Mouse (Mus musculus): ENCODE measurements around the gene Mpzl2. TPM values are rescaled to one million over a fixed set of nuclear protein-coding genes. Genes with fewer than 3 reads are reported as not detected.

Mpzl2 gene
- polyA plus RNA-seq (2014; fragmentation: Illumina TruSeq; extraction: RNeasy Lipid Tissue Mini Kit (QIAGEN cat#74804); ENCODE audit: insufficient read depth, low read depth, low replicate concordance) = 1.9 TPM

DNA sequence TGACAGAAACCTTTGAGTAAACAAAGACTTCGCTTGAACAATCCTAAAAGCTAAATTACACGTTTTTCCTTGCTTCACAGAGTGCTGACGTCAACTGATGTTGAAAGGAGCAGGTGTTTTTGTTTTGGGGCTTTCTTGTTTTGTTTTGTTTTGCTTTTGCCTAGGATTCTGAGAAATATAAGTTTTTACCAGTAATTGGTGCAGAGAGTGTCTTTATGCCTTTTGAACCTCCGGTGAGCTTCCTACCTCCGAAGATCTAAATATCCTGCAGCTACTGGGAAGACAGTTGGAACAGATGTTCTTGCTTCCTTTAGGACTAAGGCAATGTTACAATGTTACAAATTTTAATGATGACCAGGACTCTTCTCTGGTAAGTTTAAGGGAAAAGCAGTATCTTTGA, at the start of gene Mpzl2:
TSS of gene Mpzl2 (plus strand) at position 301 of the 400 bp plus-strand sequence.

GRCm38 (mm10) chr9:45009180-45010078, 30.2 kb upstream of the Mpzl2 start, which contains the start of gene Cd3e:
Gene Cd3e, minus strand, starts transcription at chr9:45009627.

DNA sequence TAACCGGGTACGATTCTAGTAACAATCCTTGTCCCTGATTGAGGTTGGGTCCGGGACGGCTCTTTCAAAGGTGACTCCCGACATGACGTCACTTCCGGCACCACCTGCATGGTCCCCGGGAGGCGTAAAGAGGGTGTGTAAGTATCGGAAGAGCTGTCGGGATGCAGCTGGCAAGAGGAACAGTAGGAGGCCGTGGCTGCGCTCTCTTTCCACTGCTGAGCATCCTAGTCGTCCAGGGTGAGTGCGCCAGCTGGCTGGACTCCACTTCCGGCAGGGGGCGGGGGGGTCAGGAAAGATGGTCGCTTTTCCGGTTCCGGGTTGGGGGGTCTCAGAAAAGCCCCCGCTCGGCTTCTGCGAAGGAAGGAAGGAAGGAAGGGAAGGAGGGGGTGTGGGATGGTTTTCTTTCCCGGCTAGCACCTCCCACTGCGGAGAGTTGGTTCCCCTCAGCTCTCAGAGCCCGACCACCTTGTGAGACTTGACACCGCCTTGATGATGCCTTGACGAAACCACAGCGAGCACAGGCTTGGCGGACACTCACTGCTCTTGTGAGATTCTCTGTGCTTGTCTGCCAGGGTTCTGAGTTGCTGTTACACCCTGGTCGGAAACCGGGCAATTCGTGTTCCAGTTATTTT, 15.6 kb downstream of the Mpzl2 start, which contains the start of gene Mpzl3:
TSS of gene Mpzl3 (plus strand) at position 105 of the 632 bp plus-strand sequence.

DNA sequence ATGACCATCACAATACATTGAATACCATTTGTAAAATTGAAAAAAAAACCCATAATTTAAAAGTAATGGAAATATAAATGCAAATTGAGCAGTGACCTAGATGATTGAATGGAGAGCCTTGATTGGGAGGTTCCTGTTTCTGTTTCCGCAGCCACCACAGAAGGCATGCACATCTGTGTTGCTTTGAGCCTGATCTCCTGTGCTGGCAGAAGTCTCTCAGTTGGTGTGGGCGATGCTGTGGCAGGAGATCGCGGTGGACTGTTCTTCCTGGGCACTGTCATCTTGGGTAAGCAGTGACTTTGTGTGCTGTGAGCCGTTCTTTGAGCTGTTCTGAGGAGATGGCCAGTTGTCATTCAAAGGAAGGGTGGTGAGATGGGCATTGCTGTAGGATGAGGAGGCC, 39.4 kb downstream of the Mpzl2 start, which contains the start of gene Jaml:
TSS of gene Jaml (plus strand) at position 173 of the 400 bp plus-strand sequence.

Other genes starting within 250 kb of the Mpzl2 start
- 1.5 TPM for gene Tmem25, start 240.5 kb upstream of the Mpzl2 start, polyA plus RNA-seq (2014; fragmentation: Illumina TruSeq; extraction: RNeasy Lipid Tissue Mini Kit (QIAGEN cat#74804); ENCODE audit: insufficient read depth, low read depth, low replicate concordance)
- gene Ttc36, start 236.7 kb upstream of the Mpzl2 start, polyA plus RNA-seq (2014; fragmentation: Illumina TruSeq; extraction: RNeasy Lipid Tissue Mini Kit (QIAGEN cat#74804); ENCODE audit: insufficient read depth, low read depth, low replicate concordance) = 17.0 TPM
- 3.3 TPM for gene Kmt2a, start 158.5 kb upstream of the Mpzl2 start, polyA plus RNA-seq (2014; fragmentation: Illumina TruSeq; extraction: RNeasy Lipid Tissue Mini Kit (QIAGEN cat#74804); ENCODE audit: insufficient read depth, low read depth, low replicate concordance)
- 733 TPM for gene Atp5l, start 119.1 kb upstream of the Mpzl2 start, polyA plus RNA-seq (2014; fragmentation: Illumina TruSeq; extraction: RNeasy Lipid Tissue Mini Kit (QIAGEN cat#74804); ENCODE audit: insufficient read depth, low read depth, low replicate concordance)
- 10.6 TPM for gene Ube4a, start 74.2 kb upstream of the Mpzl2 start, polyA plus RNA-seq (2014; fragmentation: Illumina TruSeq; extraction: RNeasy Lipid Tissue Mini Kit (QIAGEN cat#74804); ENCODE audit: insufficient read depth, low read depth, low replicate concordance)
- 14.7 TPM for gene Cd3g, start 59.4 kb upstream of the Mpzl2 start, polyA plus RNA-seq (2014; fragmentation: Illumina TruSeq; extraction: RNeasy Lipid Tissue Mini Kit (QIAGEN cat#74804); ENCODE audit: insufficient read depth, low read depth, low replicate concordance)
- gene Cd3d, start 58.0 kb upstream of the Mpzl2 start, polyA plus RNA-seq (2014; fragmentation: Illumina TruSeq; extraction: RNeasy Lipid Tissue Mini Kit (QIAGEN cat#74804); ENCODE audit: insufficient read depth, low read depth, low replicate concordance) = 12.3 TPM
- 5.1 TPM for gene Cd3e, start 30.2 kb upstream of the Mpzl2 start, polyA plus RNA-seq (2014; fragmentation: Illumina TruSeq; extraction: RNeasy Lipid Tissue Mini Kit (QIAGEN cat#74804); ENCODE audit: insufficient read depth, low read depth, low replicate concordance)
- 2.6 TPM for gene Mpzl3, start 15.4 kb downstream of the Mpzl2 start, polyA plus RNA-seq (2014; fragmentation: Illumina TruSeq; extraction: RNeasy Lipid Tissue Mini Kit (QIAGEN cat#74804); ENCODE audit: insufficient read depth, low read depth, low replicate concordance)
- 4.2 TPM for gene Jaml, start 39.4 kb downstream of the Mpzl2 start, polyA plus RNA-seq (2014; fragmentation: Illumina TruSeq; extraction: RNeasy Lipid Tissue Mini Kit (QIAGEN cat#74804); ENCODE audit: insufficient read depth, low read depth, low replicate concordance)
- gene Scn2b, start 78.0 kb downstream of the Mpzl2 start, polyA plus RNA-seq (2014; fragmentation: Illumina TruSeq; extraction: RNeasy Lipid Tissue Mini Kit (QIAGEN cat#74804); ENCODE audit: insufficient read depth, low read depth, low replicate concordance) = 0.14 TPM
- 0.30 TPM for gene Scn4b, start 98.6 kb downstream of the Mpzl2 start, polyA plus RNA-seq (2014; fragmentation: Illumina TruSeq; extraction: RNeasy Lipid Tissue Mini Kit (QIAGEN cat#74804); ENCODE audit: insufficient read depth, low read depth, low replicate concordance)
- not detected for gene BC049352, start 142.2 kb downstream of the Mpzl2 start, polyA plus RNA-seq (2014; fragmentation: Illumina TruSeq; extraction: RNeasy Lipid Tissue Mini Kit (QIAGEN cat#74804); ENCODE audit: insufficient read depth, low read depth, low replicate concordance)
- gene Tmprss4, start 164.3 kb downstream of the Mpzl2 start, polyA plus RNA-seq (2014; fragmentation: Illumina TruSeq; extraction: RNeasy Lipid Tissue Mini Kit (QIAGEN cat#74804); ENCODE audit: insufficient read depth, low read depth, low replicate concordance) = 16.3 TPM
- gene Il10ra, start 229.3 kb downstream of the Mpzl2 start, polyA plus RNA-seq (2014; fragmentation: Illumina TruSeq; extraction: RNeasy Lipid Tissue Mini Kit (QIAGEN cat#74804); ENCODE audit: insufficient read depth, low read depth, low replicate concordance) = 12.3 TPM

Data from lung, adult 10 weeks (tissue).